Mouse (Mus musculus): ENCODE results near the gene Zmynd15. TPM values are rescaled to one million over a fixed set of nuclear protein-coding genes. Genes with fewer than 3 reads are reported as not detected.

Gene Zmynd15
- polyA plus RNA-seq, 1 experiment from 2014 or later, result 0.43 TPM

DNA sequence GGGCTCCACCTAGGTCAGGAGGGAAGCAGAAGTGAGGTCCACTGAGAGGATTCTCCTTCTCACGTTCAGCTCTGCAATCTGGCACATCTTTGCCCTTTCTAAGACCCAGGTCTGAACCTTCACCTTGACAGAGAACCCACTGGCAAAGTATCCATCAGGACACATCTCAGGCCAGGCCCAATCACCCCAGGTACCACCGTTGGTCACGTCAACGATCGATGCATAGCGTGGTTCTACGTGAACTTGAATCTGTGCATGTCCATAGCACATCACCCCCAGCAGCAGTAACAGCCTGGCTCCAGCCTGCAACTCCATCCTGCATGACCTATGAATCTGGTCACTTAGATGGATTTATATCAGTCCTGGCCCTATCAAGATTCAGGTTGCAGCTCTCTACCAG lies 55.1 kb downstream of the Zmynd15 start, which contains the start of gene Vmo1:
Gene Vmo1 (minus strand): TSS at position 329 of the 400 bp plus-strand sequence.
- no peaks in the 10 kb centered on the region for H3K27me3 ChIP-seq (ENCODE audit: control insufficient read depth, insufficient read depth, low read length)
- H3K9ac ChIP-seq (ENCODE audit: low read depth, low read length), result no peak within 1 kb of the TSS
- no peaks in the 10 kb centered on the region for H3K9me3 ChIP-seq (ENCODE audit: control insufficient read depth, low read length)
- 93% methylated on average over 7 of the region's 7 CpGs for WGBS
- H3K27ac ChIP-seq (ENCODE audit: low read depth, low read length), result no peak within 1 kb of the TSS
- H3K4me3 ChIP-seq (ENCODE audit: low read depth, low read length), result no peak within 1 kb of the TSS
- no peak for DNase-seq (ENCODE audit: low spot score)
- no peaks in the 10 kb centered on the region for H3K36me3 ChIP-seq (ENCODE audit: control insufficient read depth, insufficient read depth, low read length)
- no peak for ATAC-seq (ENCODE audit: low FRiP score)
- 0 out of 2 replicates have a peak, but pooled peaks cover 2% of the 10 kb centered on the region for H3K4me1 ChIP-seq (replicated peaks; ENCODE audit: control insufficient read depth, insufficient read depth, low read length)
- no peak within 1 kb of the TSS for H3K4me2 ChIP-seq (replicated peaks; ENCODE audit: low read depth, low read length)

Other genes starting within 250 kb of the Zmynd15 start
- 0.40 and 0.51 TPM in 2 replicates for gene Slc16a11, start 246.7 kb upstream of the Zmynd15 start, polyA plus RNA-seq (2014; fragmentation: Nextera tagmentation; extraction: Ambion mirVana)
- 10.9 and 14.3 TPM in 2 replicates for gene Slc16a13, start 238.4 kb upstream of the Zmynd15 start, polyA plus RNA-seq (2014; fragmentation: Nextera tagmentation; extraction: Ambion mirVana)
- 5.0 and 5.9 TPM in 2 replicates for gene Bcl6b, start 229.6 kb upstream of the Zmynd15 start, polyA plus RNA-seq (2014; fragmentation: Nextera tagmentation; extraction: Ambion mirVana)
- 229 and 230 TPM in 2 replicates for gene 0610010K14Rik, start 221.5 kb upstream of the Zmynd15 start, polyA plus RNA-seq (2014; fragmentation: Nextera tagmentation; extraction: Ambion mirVana)
- gene Gm21988, start 219.6 kb upstream of the Zmynd15 start, polyA plus RNA-seq (2014; fragmentation: Nextera tagmentation; extraction: Ambion mirVana), result 10.2 and 11.6 TPM in 2 replicates
- gene Rnasek, start 219.6 kb upstream of the Zmynd15 start, polyA plus RNA-seq (2014; fragmentation: Nextera tagmentation; extraction: Ambion mirVana), result 146 and 147 TPM in 2 replicates
- 3.5 and 3.7 TPM in 2 replicates for gene Alox12, start 204.1 kb upstream of the Zmynd15 start, polyA plus RNA-seq (2014; fragmentation: Nextera tagmentation; extraction: Ambion mirVana)
- gene Alox12e, start 136.8 kb upstream of the Zmynd15 start, polyA plus RNA-seq (2014; fragmentation: Nextera tagmentation; extraction: Ambion mirVana), result not detected in 2 replicates
- gene Alox15, start 107.4 kb upstream of the Zmynd15 start, polyA plus RNA-seq (2014; fragmentation: Nextera tagmentation; extraction: Ambion mirVana), result 0.18 TPM in 1 of 2 replicates, not detected in the other
- 31.0 and 32.0 TPM in 2 replicates for gene Pelp1, start 49.4 kb upstream of the Zmynd15 start, polyA plus RNA-seq (2014; fragmentation: Nextera tagmentation; extraction: Ambion mirVana)
- 27.8 and 38.1 TPM in 2 replicates for gene Arrb2, start 26.8 kb upstream of the Zmynd15 start, polyA plus RNA-seq (2014; fragmentation: Nextera tagmentation; extraction: Ambion mirVana)
- 40.2 and 42.0 TPM in 2 replicates for gene Med11, start 7.5 kb upstream of the Zmynd15 start, polyA plus RNA-seq (2014; fragmentation: Nextera tagmentation; extraction: Ambion mirVana)
- gene Cxcl16, start 551 bp downstream of the Zmynd15 start, polyA plus RNA-seq (2014; fragmentation: Nextera tagmentation; extraction: Ambion mirVana), result 0.42 and 1.2 TPM in 2 replicates
- gene Tm4sf5, start 45.8 kb downstream of the Zmynd15 start, polyA plus RNA-seq (2014; fragmentation: Nextera tagmentation; extraction: Ambion mirVana), result 0.45 TPM in 1 of 2 replicates, not detected in the other
- 0.36 TPM in 1 of 2 replicates, not detected in the other for gene Vmo1, start 55.2 kb downstream of the Zmynd15 start, polyA plus RNA-seq (2014; fragmentation: Nextera tagmentation; extraction: Ambion mirVana)
- gene Gltpd2, start 59.8 kb downstream of the Zmynd15 start, polyA plus RNA-seq (2014; fragmentation: Nextera tagmentation; extraction: Ambion mirVana), result 0.14 and 0.45 TPM in 2 replicates
- 895 and 918 TPM in 2 replicates for gene Psmb6, start 65.9 kb downstream of the Zmynd15 start, polyA plus RNA-seq (2014; fragmentation: Nextera tagmentation; extraction: Ambion mirVana)
- gene Gm40193, start 73.5 kb downstream of the Zmynd15 start, polyA plus RNA-seq (2014; fragmentation: Nextera tagmentation; extraction: Ambion mirVana), result not detected in 2 replicates
- 2.5 and 2.9 TPM in 2 replicates for gene Pld2, start 80.6 kb downstream of the Zmynd15 start, polyA plus RNA-seq (2014; fragmentation: Nextera tagmentation; extraction: Ambion mirVana)
- 11.9 and 17.6 TPM in 2 replicates for gene Mink1, start 103.4 kb downstream of the Zmynd15 start, polyA plus RNA-seq (2014; fragmentation: Nextera tagmentation; extraction: Ambion mirVana)
- gene 4930544D05Rik, start 156.4 kb downstream of the Zmynd15 start, polyA plus RNA-seq (2014; fragmentation: Nextera tagmentation; extraction: Ambion mirVana), result not detected in 2 replicates
- not detected in 2 replicates for gene Chrne, start 159.8 kb downstream of the Zmynd15 start, polyA plus RNA-seq (2014; fragmentation: Nextera tagmentation; extraction: Ambion mirVana)
- gene Gp1ba, start 179.7 kb downstream of the Zmynd15 start, polyA plus RNA-seq (2014; fragmentation: Nextera tagmentation; extraction: Ambion mirVana), result 0.64 and 1.2 TPM in 2 replicates
- gene Rnf167, start 187.8 kb downstream of the Zmynd15 start, polyA plus RNA-seq (2014; fragmentation: Nextera tagmentation; extraction: Ambion mirVana), result 86.6 and 94.3 TPM in 2 replicates
- gene Slc25a11, start 188.0 kb downstream of the Zmynd15 start, polyA plus RNA-seq (2014; fragmentation: Nextera tagmentation; extraction: Ambion mirVana), result 138 and 145 TPM in 2 replicates
- 1,409 and 1,523 TPM in 2 replicates for gene Pfn1, start 195.2 kb downstream of the Zmynd15 start, polyA plus RNA-seq (2014; fragmentation: Nextera tagmentation; extraction: Ambion mirVana)
- 23.2 and 26.2 TPM in 2 replicates for gene Eno3, start 197.8 kb downstream of the Zmynd15 start, polyA plus RNA-seq (2014; fragmentation: Nextera tagmentation; extraction: Ambion mirVana)
- 151 and 176 TPM in 2 replicates for gene Spag7, start 210.0 kb downstream of the Zmynd15 start, polyA plus RNA-seq (2014; fragmentation: Nextera tagmentation; extraction: Ambion mirVana)
- 8.2 and 9.2 TPM in 2 replicates for gene Camta2, start 228.7 kb downstream of the Zmynd15 start, polyA plus RNA-seq (2014; fragmentation: Nextera tagmentation; extraction: Ambion mirVana)
- gene Inca1, start 240.7 kb downstream of the Zmynd15 start, polyA plus RNA-seq (2014; fragmentation: Nextera tagmentation; extraction: Ambion mirVana), result 0.63 and 1.9 TPM in 2 replicates
- 5.9 and 6.0 TPM in 2 replicates for gene Kif1c, start 241.1 kb downstream of the Zmynd15 start, polyA plus RNA-seq (2014; fragmentation: Nextera tagmentation; extraction: Ambion mirVana)